Mouse (Mus musculus) hematopoietic multipotent progenitor cell, adult 10-12 weeks (in vitro differentiated cells): ENCODE data around the gene Gapt. TPM values are rescaled to one million over a fixed set of nuclear protein-coding genes. Genes with fewer than 3 reads are reported as not detected.

ENCODE experiments used
- polyA plus RNA-seq: library from polyadenylated mRNA; stranded (reverse); fragments of >175 nt; gene quantifications from 2 replicates; pipeline ENCODE4 v1.2.3, GENCODE M21; 2012; ENCODE audit warnings: low replicate concordance

The Gapt gene
- polyA plus RNA-seq = 0.76 and 0.85 TPM in 2 replicates

DNA sequence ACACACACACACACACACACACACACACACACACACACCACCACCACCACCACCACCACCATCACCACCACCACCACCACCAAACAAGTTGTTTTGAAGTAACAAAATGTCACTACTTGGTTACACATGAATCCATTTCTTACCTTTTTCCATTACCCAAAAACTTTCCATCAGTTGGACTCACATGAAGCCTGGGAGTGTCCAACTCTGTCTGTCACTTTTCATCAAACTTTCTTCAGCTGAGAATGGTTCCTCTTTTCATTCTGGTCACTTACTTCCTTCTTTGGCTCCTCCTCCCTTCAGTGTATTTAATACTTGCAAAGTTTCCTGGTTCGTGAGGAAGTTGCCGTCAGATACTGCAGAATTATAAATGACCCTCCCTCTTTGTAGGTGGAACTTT lies at the start of gene Gapt:
Gene Gapt (minus strand): TSS at position 259 of the 400 bp plus-strand sequence.

DNA sequence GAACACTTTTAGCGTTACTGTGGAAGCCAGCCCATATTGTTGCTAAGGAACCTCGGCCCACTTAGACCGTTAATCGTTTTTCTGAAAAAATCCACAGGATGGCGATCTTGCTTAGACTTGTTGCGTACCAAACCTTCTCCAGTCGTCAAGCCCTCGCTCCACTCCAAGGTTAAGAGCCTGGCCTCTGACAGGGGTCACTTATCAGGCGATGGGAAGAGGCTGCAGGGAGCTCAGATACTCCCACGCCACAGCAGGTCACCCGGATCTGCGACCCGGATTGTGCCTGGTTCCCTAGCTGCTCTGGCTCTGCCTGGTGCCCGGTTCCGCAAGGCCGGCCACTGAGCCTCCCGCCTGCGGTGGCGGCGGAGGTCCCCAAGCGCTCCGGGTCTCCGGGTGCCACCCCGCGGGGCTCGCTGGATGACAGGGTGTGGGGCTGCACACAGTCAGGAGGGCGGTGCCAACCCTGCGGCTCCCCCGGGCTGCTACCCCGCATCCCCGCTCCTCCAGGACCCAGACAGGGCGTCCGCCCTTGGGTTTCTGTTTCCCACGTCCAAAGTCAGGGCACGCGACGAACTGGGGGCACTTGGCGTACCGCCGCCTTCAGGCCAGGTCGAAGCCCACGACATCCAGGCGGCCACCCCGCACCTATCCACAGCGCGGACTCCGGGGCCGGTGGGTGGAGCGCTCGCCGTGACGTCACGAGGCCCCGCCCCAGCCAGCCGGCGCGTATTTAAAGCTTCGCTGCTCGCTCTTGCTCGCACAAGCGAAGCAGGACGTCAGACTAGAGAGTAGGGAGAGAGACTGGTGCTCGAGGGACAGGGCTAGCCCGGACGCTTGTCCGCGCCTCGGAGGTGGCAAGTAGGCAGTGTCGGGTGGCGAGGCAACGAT lies 37.5 kb upstream of the Gapt start, which contains the start of gene Plk2:
Gene Plk2 (plus strand): TSS at position 756 of the 888 bp plus-strand sequence.

Other genes with a start within 250 kb of the Gapt start
- gene Rab3c, start 76.2 kb downstream of the Gapt start, polyA plus RNA-seq = 0.02 TPM in 1 of 2 replicates, not detected in the other
- 0.99 and 2.0 TPM in 2 replicates for gene Plk2, start 37.8 kb upstream of the Gapt start, polyA plus RNA-seq